Mouse (Mus musculus) ES-E14 (cell line): ENCODE measurements around the gene B230217C12Rik.

ENCODE experiments used
- CHD2 ChIP-seq: IDR thresholded peaks from 2 replicates; pipeline ENCODE4 v1.6.1; 2014; ENCODE audit warnings: mild to moderate bottlenecking, low read depth, low read length, inconsistent platforms
- MAFK ChIP-seq: IDR thresholded peaks from 2 replicates; pipeline ENCODE4 v1.6.1; 2014; ENCODE audit warnings: mild to moderate bottlenecking, low read depth, low read length, inconsistent platforms; ENCODE audit not compliant: insufficient read depth
- ZC3H11A ChIP-seq: IDR thresholded peaks from 2 replicates; pipeline ENCODE4 v1.6.1; 2012; ENCODE audit warnings: low read depth, mild to moderate bottlenecking, inconsistent platforms, low read length, borderline replicate concordance
- ZNF384 ChIP-seq: IDR thresholded peaks from 2 replicates; pipeline ENCODE4 v1.6.1; 2012; ENCODE audit warnings: low read depth, low read length, inconsistent platforms

DNA sequence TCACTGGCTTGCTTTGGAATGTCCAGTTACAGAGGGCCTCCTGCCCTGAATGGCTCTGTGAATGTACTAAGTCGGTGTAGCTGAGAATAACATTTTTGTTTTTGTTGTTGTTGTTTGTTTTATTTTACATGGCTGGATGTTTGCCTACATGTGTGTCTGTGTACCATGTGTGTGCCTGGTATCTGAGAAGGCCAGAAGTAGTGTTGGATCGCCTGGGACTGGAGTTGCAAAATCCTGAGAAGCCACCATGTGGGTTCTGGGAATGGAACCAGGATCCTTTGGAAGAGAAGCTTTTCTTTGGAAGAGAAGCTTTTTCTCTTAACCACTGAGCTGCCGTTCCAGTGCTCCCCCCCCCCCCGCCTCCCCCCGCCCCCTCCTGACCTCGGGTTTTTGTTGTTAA lies 38.1 kb upstream of the B230217C12Rik start:
- TF ChIP-seq ZC3H11A, result no peak
- TF ChIP-seq ZNF384, result no peak
- TF ChIP-seq CHD2, result no peak
- no peak for TF ChIP-seq MAFK
